Mouse (Mus musculus): ENCODE data around the gene Slc5a10.

- TF ChIP-seq FOSL1 (IDR thresholded peaks at IDR 0.05; ENCODE audit: insufficient read depth, low read length, poor library complexity, severe bottlenecking) (no peak), CTCF (IDR thresholded peaks at IDR 0.05; ENCODE audit: control insufficient read depth, insufficient read depth, insufficient read length) (no peak), USF1 (IDR thresholded peaks at IDR 0.05; ENCODE audit: low read depth) (no peak), MAX (IDR thresholded peaks at IDR 0.05) (no peak), MYOG (IDR thresholded peaks at IDR 0.05; ENCODE audit: control insufficient read depth, extremely low read depth, insufficient read length) (no peak), MYOD1 (IDR thresholded peaks at IDR 0.05; ENCODE audit: control insufficient read depth, insufficient read length, low read depth) (no peak)
These were observed 7.4 kb upstream of the Slc5a10 start for GRCm38 (mm10) chr11:61728037-61728436.
